Mouse (Mus musculus) G1E (cell line): ENCODE data around the gene Clpb.

Experiments
- CTCF ChIP-seq: IDR thresholded peaks from 2 replicates; pipeline ENCODE4 v1.5.1; 2012; ENCODE audit warnings: low read depth, low read length, inconsistent platforms, mixed read lengths
- GATA1 ChIP-seq: IDR thresholded peaks from 2 replicates; pipeline ENCODE4 v1.6.1; 2012; ENCODE audit warnings: borderline replicate concordance, low read length, inconsistent platforms, mixed read lengths
- GATA2 ChIP-seq: IDR thresholded peaks from 2 replicates; pipeline ENCODE4 v1.6.1; 2012; ENCODE audit warnings: low read depth, low read length, inconsistent platforms, borderline replicate concordance
- POLR2AphosphoS5 ChIP-seq: IDR thresholded peaks from 2 replicates; pipeline ENCODE4 v1.6.1; 2012; ENCODE audit warnings: low read depth, low read length, inconsistent platforms; ENCODE audit not compliant: insufficient replicate concordance
- TAL1 ChIP-seq: conservative IDR thresholded peaks from 2 replicates; pipeline ENCODE4 v1.6.1; 2012; ENCODE audit warnings: low read depth, low read length, inconsistent platforms, mixed read lengths

DNA sequence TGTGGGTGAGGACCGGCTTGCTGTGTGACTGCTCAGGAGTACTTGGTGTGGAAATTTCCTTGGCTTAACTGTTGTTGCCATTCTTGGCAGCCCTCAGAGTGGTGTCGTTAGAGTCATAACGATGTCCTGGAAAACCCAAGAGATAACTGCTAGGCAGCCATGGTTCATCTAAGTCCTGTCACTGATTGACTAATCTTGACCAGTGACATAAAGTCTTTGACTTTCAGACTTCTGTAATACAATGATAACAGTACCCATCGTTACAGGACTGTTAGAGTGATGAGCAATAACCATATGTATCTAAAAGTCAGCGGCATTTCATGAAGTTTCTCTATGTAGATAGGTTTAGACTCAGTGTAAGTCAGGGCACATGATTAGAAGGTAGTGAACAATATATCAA lies 46.8 kb downstream of the Clpb start:
- no peak for TF ChIP-seq CTCF
- no peak for TF ChIP-seq GATA1
- TF ChIP-seq TAL1, result no peak
- TF ChIP-seq GATA2, result no peak
- TF ChIP-seq POLR2AphosphoS5, result no peak
